Mouse (Mus musculus) CH12.LX (cell line): ENCODE measurements around the gene Hvcn1.

ENCODE experiments used
- JUND ChIP-seq: conservative IDR thresholded peaks from 2 replicates; pipeline ENCODE4 v1.6.1; 2011; ENCODE audit warnings: low read depth, low read length, improper control_type of control experiment
- KAT2A ChIP-seq: IDR thresholded peaks from 2 replicates; pipeline ENCODE4 v1.6.1; 2012; ENCODE audit warnings: low read length, improper control_type of control experiment, inconsistent platforms; ENCODE audit not compliant: insufficient replicate concordance
- POLR2A ChIP-seq: IDR thresholded peaks from 2 replicates; pipeline ENCODE4 v1.6.1; 2011; ENCODE audit warnings: low read depth, mild to moderate bottlenecking, improper control_type of control experiment, low read length
- TCF12 ChIP-seq: IDR thresholded peaks from 2 replicates; pipeline ENCODE4 v1.6.1; 2014; ENCODE audit warnings: low read depth, mild to moderate bottlenecking, inconsistent platforms, low read length, improper control_type of control experiment

- no peak for TF ChIP-seq TCF12
- no peak for TF ChIP-seq JUND
- no peak for TF ChIP-seq POLR2A
- no peak for TF ChIP-seq KAT2A
Measured at GRCm38 (mm10) chr5:122279799-122280421, 73.3 kb downstream of the Hvcn1 start.
